Mouse (Mus musculus) left cerebral cortex, postnatal 4 days (tissue): ENCODE data around the gene Gm17949. TPM values are rescaled to one million over a fixed set of nuclear protein-coding genes. Genes with fewer than 3 reads are reported as not detected.

Source experiments
- DNase-seq: peaks from one replicate; pipeline ENCODE4 v3.0.0-alpha.2; 2022
- intact Hi-C: fragments of 180-260 bp; cut with DNase I; formaldehyde crosslinking; loops from one replicate; pipeline ENCODE4 v1.15.1; 2025
- total RNA-seq, 2 experiments: library from RNA; stranded (reverse); gene quantifications; 2 replicates each; pipeline ENCODE4 v1.2.3; 2021

Gene Gm17949
- total RNA-seq, 2 experiments from 2014 or later, result not detected

- intact Hi-C loops, result no loop called here
- peak; percentile 80 for DNase-seq
Observed at GRCm38 (mm10) chr17:56989467-56990114, 21.7 kb upstream of the Gm17949 start.

GRCm38 (mm10) chr17:56990115-56990746 is 21.0 kb upstream of the Gm17949 start, which contains the start of gene Clpp:
Gene Clpp (plus strand): TSS chr17:56990305.
- intact Hi-C loops, result no loop called here
- peak; percentile 94 for DNase-seq

GRCm38 (mm10) chr17:56990966-56991365 is 20.3 kb upstream of the Gm17949 start:
- DNase-seq, result no peak
- intact Hi-C loops, result no loop called here

GRCm38 (mm10) chr17:56995046-56995445 is 16.2 kb upstream of the Gm17949 start:
- no peak for DNase-seq
- intact Hi-C loops, result no loop called here

DNA sequence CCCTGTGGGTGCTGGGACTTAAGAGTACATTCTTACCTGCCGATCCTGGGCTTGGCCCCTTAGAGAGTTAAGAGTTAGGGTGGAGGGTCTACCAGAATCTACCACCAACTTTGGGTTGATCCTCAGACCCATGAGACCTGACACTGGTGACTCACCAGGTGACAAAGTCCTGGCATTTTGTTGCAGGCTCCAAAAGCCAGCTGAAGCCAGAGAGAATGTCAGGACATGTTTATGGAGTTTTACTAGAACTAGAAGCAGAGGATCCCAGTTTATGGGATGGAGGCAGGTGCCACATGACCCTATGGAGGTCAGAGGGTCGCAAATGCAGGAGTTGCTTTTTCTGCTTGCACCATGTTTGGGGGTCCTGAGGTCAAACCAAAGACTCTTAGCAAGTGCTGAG is 14.8 kb upstream of the Gm17949 start:
- intact Hi-C loops, result no loop called here
- no peak for DNase-seq

DNA sequence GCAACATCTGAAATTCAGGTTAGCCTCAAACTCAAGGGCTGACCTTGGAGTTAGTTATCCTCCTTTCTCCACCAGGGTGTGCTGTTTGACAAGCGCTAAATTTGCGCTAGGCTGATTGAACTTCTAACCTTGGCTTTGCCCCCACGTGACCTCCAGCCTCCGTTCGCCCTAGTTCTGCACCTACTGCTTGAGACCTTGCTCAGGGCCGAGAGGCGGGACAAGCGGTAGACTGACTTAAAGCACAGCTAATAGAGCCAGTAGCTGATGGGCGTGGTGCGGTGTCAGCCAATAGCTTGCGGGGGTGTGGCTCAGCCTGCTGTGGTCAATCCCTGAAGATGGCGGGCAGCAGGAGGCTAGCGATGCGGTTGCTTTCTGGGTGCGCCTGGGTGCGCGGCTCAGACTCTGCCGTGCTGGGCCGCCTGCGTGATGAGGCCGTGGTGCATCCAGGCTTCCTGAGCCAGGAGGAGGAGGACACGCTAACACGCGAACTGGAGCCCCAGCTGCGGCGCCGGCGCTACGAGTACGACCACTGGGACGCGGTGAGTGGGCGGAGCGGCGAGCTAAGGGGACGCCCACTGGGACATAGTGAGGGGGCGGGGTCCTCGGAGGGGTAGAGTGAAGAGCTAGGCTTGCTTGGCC is 14.1 kb upstream of the Gm17949 start, which contains the start of gene Alkbh7:
Alkbh7 (plus strand) TSS at position 311 of the 639 bp plus-strand sequence.
- DNase-seq, result peak; percentile 93
- intact Hi-C loops, result no loop called here

DNA sequence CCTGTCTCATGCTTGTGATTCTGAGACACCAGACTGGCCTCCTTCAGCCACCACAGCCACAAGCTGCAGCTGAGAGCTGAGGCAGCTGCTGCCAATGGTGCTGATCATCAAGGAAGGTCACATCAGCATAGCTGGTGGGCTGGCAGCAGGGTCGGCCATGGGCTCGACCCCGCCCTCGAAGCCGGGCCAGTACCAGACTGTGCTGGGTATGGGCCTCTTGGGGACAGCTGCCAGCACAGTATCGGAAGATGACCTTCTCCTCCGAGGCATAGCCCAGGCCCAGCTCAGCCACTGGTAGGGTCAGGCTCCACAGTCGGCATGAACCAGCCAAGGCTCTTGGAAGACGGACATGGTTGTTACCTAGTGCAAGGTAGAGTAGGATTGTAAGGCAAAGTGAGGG is 11.9 kb upstream of the Gm17949 start:
- intact Hi-C loops, result no loop called here
- DNase-seq, result no peak

- no peak for DNase-seq
- intact Hi-C loops, result no loop called here
Observed at GRCm38 (mm10) chr17:56999968-57000609, 11.2 kb upstream of the Gm17949 start, which contains the start of gene Pspn. Gene Pspn (minus strand): TSS chr17:57000018.

- no peak for DNase-seq
- intact Hi-C loops, result no loop called here
Observed at GRCm38 (mm10) chr17:57001228-57001627, 10.0 kb upstream of the Gm17949 start.

DNA sequence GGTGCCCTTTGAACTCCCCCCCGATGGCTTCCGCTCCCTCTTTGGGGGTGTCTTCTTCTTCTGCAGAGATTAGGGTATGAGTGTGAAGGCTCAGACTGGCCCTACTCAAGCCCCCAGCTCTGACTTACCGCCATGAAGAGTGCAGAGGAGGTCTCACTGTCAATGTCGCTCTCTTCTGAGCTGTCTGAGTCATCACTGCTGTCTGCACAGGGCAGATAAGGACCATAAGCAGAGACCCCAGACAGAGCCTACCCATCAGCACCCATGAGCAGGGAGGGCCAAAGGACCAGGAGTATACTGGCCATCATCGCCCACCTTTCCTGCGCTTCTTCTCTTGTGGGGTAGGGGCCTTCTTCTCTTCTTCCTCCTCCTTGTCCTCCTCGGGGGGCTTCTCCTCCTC is 7.3 kb upstream of the Gm17949 start:
- DNase-seq, result no peak
- intact Hi-C loops, result no loop called here

GRCm38 (mm10) chr17:57007137-57007905 is 3.9 kb upstream of the Gm17949 start:
- no peak for DNase-seq

GRCm38 (mm10) chr17:57010911-57011235 is 396 bp upstream of the Gm17949 start:
- intact Hi-C loops, result no loop called here
- no peak for DNase-seq

More at GRCm38 (mm10) chr17:57007137-57007905, 3.9 kb upstream of the Gm17949 start:
- intact Hi-C loops, result no loop called here

- intact Hi-C loops, result no loop called here
- no peak for DNase-seq
Observed at GRCm38 (mm10) chr17:57012245-57012795, 1.1 kb downstream of the Gm17949 start.

DNA sequence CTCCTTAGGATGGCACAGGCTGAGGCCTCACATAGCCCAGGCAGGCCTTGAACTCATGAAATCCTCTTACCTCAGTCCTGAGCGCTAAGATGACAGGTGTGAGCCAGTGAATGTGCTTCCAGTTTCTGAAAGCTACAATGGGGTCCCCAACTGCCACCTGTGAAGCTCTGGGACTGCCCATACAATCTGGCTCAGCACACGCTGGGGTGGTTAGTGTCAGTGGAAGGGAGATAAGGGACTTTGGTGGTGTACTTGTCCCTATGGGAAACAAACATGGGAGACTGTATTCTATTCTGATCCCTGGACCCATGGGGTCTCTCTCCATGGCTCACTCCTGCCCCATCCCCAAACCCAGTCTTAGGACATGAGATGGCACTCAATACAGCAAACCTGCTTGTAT is 8.4 kb downstream of the Gm17949 start:
- intact Hi-C loops, result no loop called here
- no peak for DNase-seq

DNA sequence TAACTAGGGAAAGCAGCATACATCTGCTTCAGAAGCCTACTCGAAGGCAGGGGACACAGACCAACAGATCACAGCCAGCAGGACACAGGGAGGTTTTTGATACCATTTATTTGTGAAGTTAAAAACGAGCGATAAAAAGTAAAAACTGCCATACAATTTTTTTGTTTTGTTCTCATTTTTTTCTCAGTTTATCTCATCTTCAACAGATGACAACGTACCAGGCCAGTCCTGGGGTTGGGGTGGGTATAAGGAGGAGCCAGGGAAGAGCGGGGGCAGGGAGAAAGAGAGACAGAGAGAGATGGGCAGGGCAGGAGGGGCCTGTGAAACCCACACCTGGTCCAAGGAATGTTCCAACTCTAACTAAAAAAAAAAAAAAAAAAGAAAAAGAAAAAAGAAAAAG is 9.7 kb downstream of the Gm17949 start:
- intact Hi-C loops, result no loop called here
- DNase-seq, result no peak

- intact Hi-C loops, result no loop called here
- DNase-seq, result no peak
Observed at GRCm38 (mm10) chr17:57027471-57027870, 16.2 kb downstream of the Gm17949 start.

DNA sequence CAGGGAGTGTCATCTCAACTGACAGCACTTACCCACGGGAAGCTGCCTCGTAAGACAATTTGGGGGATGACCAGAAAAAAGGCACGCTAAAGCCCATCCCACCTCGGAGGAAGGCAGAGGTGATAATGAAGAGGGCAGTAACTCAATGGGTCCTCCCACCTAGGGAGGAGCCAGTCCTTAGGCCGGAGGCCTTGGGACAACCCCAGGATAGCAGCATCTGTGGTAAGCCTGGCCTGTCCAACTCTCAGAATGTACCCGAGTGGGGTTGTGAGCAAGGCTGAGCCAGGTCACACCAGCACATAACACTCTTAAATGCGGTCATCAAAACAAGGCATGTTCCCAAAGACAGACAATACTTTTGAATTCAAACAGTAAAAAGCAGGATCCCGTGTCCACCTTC is 18.4 kb downstream of the Gm17949 start:
- intact Hi-C loops, result no loop called here
- DNase-seq, result no peak

DNA sequence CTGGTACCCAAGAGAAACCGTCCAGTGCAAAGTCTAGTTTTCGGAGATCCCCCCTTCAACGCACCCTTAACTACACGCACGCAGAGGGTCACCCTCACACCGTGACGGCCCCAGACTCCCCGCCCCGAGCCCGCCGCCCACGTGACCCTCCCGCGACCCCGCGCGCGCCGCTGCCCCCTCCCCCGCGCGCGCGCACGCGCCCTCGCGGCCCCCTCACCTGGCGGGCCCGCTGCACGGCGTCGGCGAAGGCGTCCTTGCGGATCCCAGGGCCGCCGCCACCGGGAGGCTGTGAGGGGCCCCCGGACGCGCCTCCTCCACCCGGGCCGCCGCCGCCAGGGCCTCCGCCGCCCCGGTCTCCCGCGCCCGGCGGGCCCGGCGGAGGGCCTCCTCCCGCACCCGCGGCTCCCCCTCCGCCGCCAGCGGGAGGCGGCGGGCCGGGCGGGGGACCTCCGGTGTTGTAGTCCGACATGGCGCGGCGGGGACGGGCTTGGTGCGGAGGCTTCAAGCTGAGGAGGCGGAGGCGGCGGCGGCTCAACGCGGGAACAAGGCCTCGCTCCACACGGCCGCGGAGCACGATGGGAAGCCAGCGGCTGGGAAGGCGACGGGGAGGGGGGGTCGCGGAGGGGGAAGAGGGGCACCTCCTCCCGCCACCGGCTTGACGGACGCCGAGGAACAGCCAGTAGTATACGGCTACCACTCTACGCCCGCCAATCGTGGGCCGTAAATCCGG is 19.8 kb downstream of the Gm17949 start, which contains the start of gene Khsrp:
Khsrp (minus strand) TSS at position 592 of the 730 bp plus-strand sequence.
- peak; percentile 99 for DNase-seq
- intact Hi-C loops, result no loop called here

GRCm38 (mm10) chr17:57031661-57032420 is 20.6 kb downstream of the Gm17949 start:
- intact Hi-C loops, result no loop called here
- peak; percentile 93 for DNase-seq
